Mouse (Mus musculus) heart, embryonic 15.5 days (tissue): Measurements from ENCODE around the gene Zfp609. TPM values are rescaled to one million over a fixed set of nuclear protein-coding genes. Genes with fewer than 3 reads are reported as not detected.
"Not testable (repeated sequence)": the region's sequence is repeated elsewhere in the genome, so short reads cannot be mapped to it uniquely, and the experiment has no call there.

ENCODE experiments used
- ATAC-seq: fragments of 200-750 bp; cut with Nextera tagmentation; replicated peaks from 2 replicates; pipeline ENCODE4 v1.8.0; 2017; ENCODE audit warnings: low read depth, moderate TSS enrichment; ENCODE audit not compliant: insufficient number of reproducible peaks, insufficient read depth, low FRiP score
- H3K27ac ChIP-seq: fragments of 300-500 bp; sonication (generic); 2 replicates; pipeline ENCODE4 v1.5.1; 2015; ENCODE audit warnings: mild to moderate bottlenecking, inconsistent platforms
- H3K27me3 ChIP-seq: fragments of 300-500 bp; sonication (generic); 2 replicates; pipeline ENCODE4 v1.6.1; 2015; ENCODE audit warnings: inconsistent platforms
- H3K36me3 ChIP-seq: fragments of 300-500 bp; sonication (generic); 2 replicates; pipeline ENCODE4 v1.6.1; 2015; ENCODE audit warnings: mild to moderate bottlenecking, inconsistent platforms
- H3K4me1 ChIP-seq: fragments of 300-500 bp; sonication (generic); replicated peaks from 2 replicates; pipeline ENCODE4 v1.6.1; 2015; ENCODE audit warnings: inconsistent platforms
- H3K4me2 ChIP-seq: fragments of 300-500 bp; sonication (generic); 2 replicates; pipeline ENCODE4 v1.6.1; 2015; ENCODE audit warnings: inconsistent platforms, mild to moderate bottlenecking, moderate library complexity
- H3K4me3 ChIP-seq: fragments of 300-500 bp; sonication (generic); 2 replicates; pipeline ENCODE4 v1.5.1; 2015; ENCODE audit warnings: mild to moderate bottlenecking, inconsistent platforms
- H3K9ac ChIP-seq: fragments of 300-500 bp; sonication (generic); 2 replicates; pipeline ENCODE4 v1.6.1; 2015; ENCODE audit warnings: mild to moderate bottlenecking, inconsistent platforms
- H3K9me3 ChIP-seq: fragments of 300-500 bp; sonication (generic); replicated peaks from 2 replicates; pipeline ENCODE4 v1.6.1; 2016; ENCODE audit warnings: inconsistent platforms
- WGBS: fragments of 180-500 bp; shearing (Covaris S2); methylation state at CpG from one replicate; pipeline ENCODE4 v1.1.7; 2015; ENCODE audit warnings: mixed read lengths; 5-methylcytosine and 5-hydroxymethylcytosine counted together
- polyA plus RNA-seq: library from polyadenylated mRNA; unstranded; fragments of >200 nt; fragmentation: Nextera tagmentation; extraction: Ambion mirVana; gene quantifications from 2 replicates; pipeline ENCODE4 v1.2.1, GENCODE M21; 2015

Gene Zfp609
- polyA plus RNA-seq, 1 experiment from 2014 or later: 4.9 TPM

- Histone ChIP-seq H3K27me3 (no peaks in the 10 kb centered on the region), H3K9ac (no peak overlapping the region), H3K27ac (no peak overlapping the region), H3K4me2 (no peak overlapping the region), H3K9me3 (no peaks in the 10 kb centered on the region), H3K36me3 (no peaks in the 10 kb centered on the region), H3K4me1 (peaks cover 73% of the 10 kb centered on the region), H3K4me3 (no peak overlapping the region)
- no peak for ATAC-seq
- WGBS: 62% methylated on average over 4 of the region's 4 CpGs
Measured at GRCm38 (mm10) chr9:65788556-65788955, 38.8 kb downstream of the Zfp609 start.

GRCm38 (mm10) chr9:65787829-65788344 is 39.5 kb downstream of the Zfp609 start:
- WGBS: 36% methylated on average over 4 of the region's 4 CpGs

GRCm38 (mm10) chr9:65786885-65787787 is 40.2 kb downstream of the Zfp609 start:
- H3K9me3 ChIP-seq: no peaks in the 10 kb centered on the region
- no peaks in the 10 kb centered on the region for H3K36me3 ChIP-seq
- WGBS: 26% methylated on average over 8 of the region's 8 CpGs
- peak; percentile 83 for ATAC-seq
- peak overlapping the region; percentile 45 for H3K4me2 ChIP-seq
- peak overlapping the region; percentile 79 for H3K27ac ChIP-seq
- H3K27me3 ChIP-seq: no peaks in the 10 kb centered on the region
- H3K4me1 ChIP-seq: peaks cover 70% of the 10 kb centered on the region
- H3K9ac ChIP-seq: peak overlapping the region; percentile 20; the same call in 1 of the 2 replicates
- H3K4me3 ChIP-seq: no peak overlapping the region; the same call in 1 of the 2 replicates

More at GRCm38 (mm10) chr9:65787829-65788344, 39.5 kb downstream of the Zfp609 start:
- Histone ChIP-seq H3K4me2 (peak overlapping the region; percentile 45), H3K27ac (peak overlapping the region; percentile 79), H3K4me1 (peaks cover 73% of the 10 kb centered on the region), H3K4me3 (no peak overlapping the region; the same call in 1 of the 2 replicates), H3K9ac (peak overlapping the region; percentile 20; the same call in 1 of the 2 replicates), H3K9me3 (no peaks in the 10 kb centered on the region), H3K36me3 (no peaks in the 10 kb centered on the region), H3K27me3 (no peaks in the 10 kb centered on the region)
- no peak for ATAC-seq

- no peak for ATAC-seq
- peaks cover 58% of the 10 kb centered on the region for H3K4me1 ChIP-seq
- H3K9me3 ChIP-seq: no peaks in the 10 kb centered on the region
- no peaks in the 10 kb centered on the region for H3K36me3 ChIP-seq
- no peak overlapping the region for H3K9ac ChIP-seq
- H3K4me2 ChIP-seq: no peak overlapping the region
- no peaks in the 10 kb centered on the region for H3K27me3 ChIP-seq
- WGBS: 43% methylated on average over 4 of the region's 4 CpGs
- H3K27ac ChIP-seq: no peak overlapping the region
- no peak overlapping the region for H3K4me3 ChIP-seq
Measured at GRCm38 (mm10) chr9:65785772-65786368, 41.5 kb downstream of the Zfp609 start.

GRCm38 (mm10) chr9:65779619-65780018 is 47.7 kb downstream of the Zfp609 start:
- H3K4me1 ChIP-seq: peaks cover 26% of the 10 kb centered on the region
- not testable (repeated sequence) for H3K27me3 ChIP-seq, H3K9me3 ChIP-seq, H3K9ac ChIP-seq, H3K36me3 ChIP-seq, H3K4me3 ChIP-seq, ATAC-seq, H3K4me2 ChIP-seq, H3K27ac ChIP-seq
- WGBS: 84% methylated on average over 3 of the region's 3 CpGs

DNA sequence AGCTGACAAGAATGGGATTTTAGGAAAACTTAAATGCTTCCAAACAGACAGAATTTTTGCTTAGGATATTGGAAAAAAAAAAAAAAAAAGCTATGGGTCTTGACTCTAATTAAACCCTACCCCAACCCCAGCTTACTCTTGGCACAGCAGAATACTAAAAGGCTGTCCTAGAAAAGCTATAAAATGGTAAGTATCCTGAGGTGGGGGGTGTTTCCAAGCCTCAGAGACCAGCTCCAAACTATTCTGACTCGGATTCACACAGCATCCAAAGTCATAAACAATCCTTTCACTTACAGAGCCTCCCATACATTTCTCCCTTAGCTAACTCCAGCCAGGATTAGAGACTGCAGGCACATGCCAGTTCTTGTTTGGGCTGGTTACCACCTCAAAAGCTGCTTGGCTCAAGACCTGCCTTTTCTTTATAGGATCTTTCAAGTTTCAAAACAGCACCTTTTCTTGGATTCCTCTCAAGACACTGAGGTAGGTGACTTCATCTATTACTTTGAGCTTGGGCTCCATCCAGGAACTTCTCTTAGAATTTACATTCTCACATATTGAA is 50.4 kb downstream of the Zfp609 start:
- peaks cover 14% of the 10 kb centered on the region for H3K4me1 ChIP-seq
- ATAC-seq: no peak
- H3K4me2 ChIP-seq: no peak overlapping the region
- WGBS: 29% methylated on average over 1 of the region's 1 CpGs
- no peak overlapping the region for H3K9ac ChIP-seq
- no peak overlapping the region for H3K4me3 ChIP-seq
- no peaks in the 10 kb centered on the region for H3K27me3 ChIP-seq
- H3K36me3 ChIP-seq: no peaks in the 10 kb centered on the region; the same call in 1 of the 2 replicates
- H3K9me3 ChIP-seq: no peaks in the 10 kb centered on the region
- no peak overlapping the region for H3K27ac ChIP-seq

DNA sequence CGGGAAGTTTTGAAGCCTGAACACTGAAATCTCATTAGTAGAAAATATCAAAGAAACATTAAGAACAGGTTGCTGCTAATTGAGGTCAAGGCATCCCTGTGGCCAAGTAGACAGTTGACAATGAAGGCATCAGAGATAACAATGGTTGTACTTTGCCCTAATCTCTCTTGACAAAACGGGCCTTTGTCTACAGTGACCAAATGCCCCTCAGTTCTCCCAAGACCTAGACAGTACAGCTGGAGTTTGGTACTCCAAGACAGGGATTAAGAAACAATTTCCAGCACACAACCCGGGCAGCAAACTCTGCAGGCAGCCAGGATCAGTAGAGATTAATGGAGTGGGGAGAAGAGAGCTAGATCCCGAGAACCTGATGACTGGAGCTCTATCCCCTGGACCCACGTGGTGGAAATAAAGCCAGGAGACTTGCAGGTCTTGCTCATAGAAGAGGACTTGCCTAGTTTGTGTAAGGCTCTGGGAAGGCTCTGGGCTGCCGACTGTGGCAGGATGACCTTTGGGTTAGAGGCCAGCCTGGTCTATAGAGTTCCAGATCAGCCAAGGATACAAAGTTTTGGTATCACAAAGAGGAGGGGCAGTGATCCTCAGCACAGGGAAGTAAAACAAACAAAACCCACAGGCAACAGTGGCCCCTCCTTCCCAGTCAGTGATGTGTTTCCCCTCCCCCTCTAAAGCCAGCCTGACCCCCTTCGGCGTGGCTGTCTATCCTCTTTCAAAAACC is 51.1 kb downstream of the Zfp609 start:
- H3K4me1 ChIP-seq: peaks cover 17% of the 10 kb centered on the region
- WGBS: 31% methylated on average over 8 of the region's 8 CpGs
- no peak overlapping the region for H3K4me3 ChIP-seq
- H3K9ac ChIP-seq: no peak overlapping the region
- H3K27me3 ChIP-seq: no peaks in the 10 kb centered on the region
- no peaks in the 10 kb centered on the region for H3K9me3 ChIP-seq
- no peak overlapping the region for H3K4me2 ChIP-seq
- no peak for ATAC-seq
- H3K27ac ChIP-seq: no peak overlapping the region
- H3K36me3 ChIP-seq: no peaks in the 10 kb centered on the region; the same call in 1 of the 2 replicates

- H3K4me2 ChIP-seq: no peak overlapping the region
- no peak overlapping the region for H3K27ac ChIP-seq
- no peak for ATAC-seq
- peaks cover 21% of the 10 kb centered on the region for H3K4me1 ChIP-seq
- no peaks in the 10 kb centered on the region; the same call in 1 of the 2 replicates for H3K36me3 ChIP-seq
- no peak overlapping the region for H3K4me3 ChIP-seq
- no peaks in the 10 kb centered on the region for H3K27me3 ChIP-seq
- 96% methylated on average over 7 of the region's 7 CpGs for WGBS
- no peak overlapping the region for H3K9ac ChIP-seq
- no peaks in the 10 kb centered on the region for H3K9me3 ChIP-seq
Measured at GRCm38 (mm10) chr9:65773783-65774182, 53.6 kb downstream of the Zfp609 start.

- peaks cover 8% of the 10 kb centered on the region for H3K4me1 ChIP-seq
- H3K27me3 ChIP-seq: no peaks in the 10 kb centered on the region
- no peak overlapping the region for H3K4me2 ChIP-seq
- no peak overlapping the region for H3K4me3 ChIP-seq
- ATAC-seq: no peak
- H3K36me3 ChIP-seq: no peaks in the 10 kb centered on the region; the same call in 1 of the 2 replicates
- no peak overlapping the region for H3K27ac ChIP-seq
- H3K9me3 ChIP-seq: no peaks in the 10 kb centered on the region
- no peak overlapping the region for H3K9ac ChIP-seq
- 34% methylated on average over 11 of the region's 11 CpGs for whole genome bisulfite sequencing
Measured at GRCm38 (mm10) chr9:65771011-65771664, 56.2 kb downstream of the Zfp609 start.

GRCm38 (mm10) chr9:65762728-65763127 is 64.6 kb downstream of the Zfp609 start:
- peaks cover 13% of the 10 kb centered on the region for H3K4me1 ChIP-seq
- ATAC-seq: no peak
- H3K36me3 ChIP-seq: no peaks in the 10 kb centered on the region
- WGBS: 89% methylated on average over 4 of the region's 4 CpGs
- no peak overlapping the region for H3K4me3 ChIP-seq
- H3K27me3 ChIP-seq: no peaks in the 10 kb centered on the region
- H3K9me3 ChIP-seq: no peaks in the 10 kb centered on the region
- H3K4me2 ChIP-seq: no peak overlapping the region
- no peak overlapping the region for H3K27ac ChIP-seq
- no peak overlapping the region for H3K9ac ChIP-seq
